Mouse (Mus musculus) bone marrow, adult 2 months (tissue): ENCODE measurements around the gene Kansl1. TPM values are rescaled to one million over a fixed set of nuclear protein-coding genes. Genes with fewer than 3 reads are reported as not detected.

Source experiments
- H3K27ac ChIP-seq: fragments of 200-500 bp; 2 replicates; pipeline ENCODE4 v1.5.1; 2012; ENCODE audit warnings: low read depth, mild to moderate bottlenecking, control low read depth, inconsistent platforms, low read length; ENCODE audit not compliant: control insufficient read depth, poor library complexity, insufficient read depth
- H3K4me1 ChIP-seq: fragments of 200-500 bp; 2 replicates; pipeline ENCODE4 v1.6.1; 2011; ENCODE audit warnings: low read length; ENCODE audit not compliant: control insufficient read depth, insufficient read depth
- H3K4me3 ChIP-seq: fragments of 200-500 bp; replicated peaks from 2 replicates; pipeline ENCODE3; 2011; ENCODE audit warnings: mild to moderate bottlenecking, low read depth, low read length, control low read depth; ENCODE audit not compliant: control insufficient read depth
- CTCF ChIP-seq: fragments of 200-500 bp; IDR thresholded peaks from 2 replicates; pipeline ENCODE4 v1.5.1; 2011; ENCODE audit warnings: low read length, control low read depth; ENCODE audit not compliant: control insufficient read depth, insufficient read depth
- POLR2A ChIP-seq: fragments of 200-500 bp; IDR thresholded peaks from 2 replicates; pipeline ENCODE4 v1.6.1; 2011; ENCODE audit warnings: low read depth, mild to moderate bottlenecking, control low read depth, low read length, borderline replicate concordance; ENCODE audit not compliant: control insufficient read depth
- WGBS: fragments of 180-500 bp; shearing (Covaris S2); methylation state at CpG from one replicate; pipeline ENCODE4 v1.1.7; 2018; 5-methylcytosine and 5-hydroxymethylcytosine counted together
- polyA plus RNA-seq: library from polyadenylated mRNA; stranded (reverse); fragments of >200 nt; gene quantifications from 2 replicates; pipeline ENCODE4 v1.2.4, GENCODE M21; 2011; ENCODE audit warnings: low replicate concordance; ENCODE audit not compliant: missing spikeins, insufficient read depth, insufficient read length

Kansl1 gene
- polyA plus RNA-seq, 1 experiment: 19.0 TPM

DNA sequence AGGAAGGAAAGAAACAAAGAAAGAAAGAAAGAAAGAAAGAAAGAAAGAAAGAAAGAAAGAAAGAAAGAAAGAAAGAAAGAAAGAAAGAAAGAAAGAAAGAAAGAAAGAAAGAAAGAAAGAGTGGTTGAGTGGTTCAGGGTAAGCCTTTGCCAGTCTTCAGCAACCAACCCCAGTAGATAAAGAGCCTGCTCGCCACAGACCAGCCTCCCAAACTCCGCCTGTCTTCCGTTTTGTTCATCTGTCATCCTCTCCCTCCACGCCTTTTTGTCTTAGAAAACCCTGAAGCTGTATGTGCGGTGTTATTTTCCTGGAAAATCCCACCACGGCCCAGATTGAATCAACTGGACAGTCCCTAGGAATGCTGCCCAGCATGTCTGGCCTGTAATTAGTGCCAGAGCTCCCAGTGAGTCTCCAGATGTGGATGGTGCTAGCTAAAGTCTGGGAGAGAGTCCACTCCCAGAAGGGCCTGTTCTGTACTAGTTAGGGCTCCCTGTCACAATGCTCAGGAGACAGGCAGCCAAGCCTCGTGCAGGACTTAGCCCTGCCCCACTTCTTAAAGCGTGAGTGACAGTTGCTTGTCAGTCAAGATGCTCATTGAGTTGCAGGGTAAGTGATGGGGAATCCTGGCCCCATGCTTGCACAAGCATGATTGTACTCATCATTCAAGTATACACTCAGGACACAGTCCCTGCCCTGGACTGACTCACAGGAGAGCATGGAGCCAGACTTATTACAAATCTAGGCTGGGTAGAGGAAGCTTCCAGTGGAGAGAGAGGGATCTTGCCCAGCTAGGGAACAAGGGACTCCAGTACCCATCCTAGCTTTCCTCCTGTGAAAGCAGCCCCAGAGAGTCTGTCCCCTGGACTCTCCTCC, 165.3 kb downstream of the Kansl1 start:
- no peak for TF ChIP-seq POLR2A
- TF ChIP-seq CTCF: no peak
- 73% methylated on average over 8 of the region's 8 CpGs for WGBS
- Histone ChIP-seq H3K27ac (no peak overlapping the region), H3K4me3 (no peak overlapping the region), H3K4me1 (peaks cover 2% of the 10 kb centered on the region)

DNA sequence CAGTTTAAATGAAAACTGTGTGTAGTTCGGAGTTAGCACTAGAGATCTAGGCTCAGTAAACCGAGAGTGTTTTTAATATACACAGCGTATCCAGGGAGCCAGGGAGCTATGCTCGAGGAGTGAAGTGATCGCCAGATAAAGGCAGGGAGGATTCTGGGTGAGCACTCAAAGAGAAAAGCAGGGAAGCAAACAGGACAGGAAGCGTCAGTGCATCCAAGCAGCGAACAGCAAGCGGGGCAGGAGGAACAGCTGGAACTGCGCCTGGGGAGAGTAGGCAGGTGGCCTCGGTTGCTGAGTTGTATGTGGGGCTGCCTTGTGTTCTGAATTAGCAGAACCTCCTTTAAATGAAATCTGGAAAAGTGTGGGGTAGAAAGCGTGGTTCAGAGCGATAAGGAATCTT, 166.0 kb downstream of the Kansl1 start:
- H3K4me3 ChIP-seq: no peak overlapping the region
- WGBS: 61% methylated on average over 12 of the region's 12 CpGs

DNA sequence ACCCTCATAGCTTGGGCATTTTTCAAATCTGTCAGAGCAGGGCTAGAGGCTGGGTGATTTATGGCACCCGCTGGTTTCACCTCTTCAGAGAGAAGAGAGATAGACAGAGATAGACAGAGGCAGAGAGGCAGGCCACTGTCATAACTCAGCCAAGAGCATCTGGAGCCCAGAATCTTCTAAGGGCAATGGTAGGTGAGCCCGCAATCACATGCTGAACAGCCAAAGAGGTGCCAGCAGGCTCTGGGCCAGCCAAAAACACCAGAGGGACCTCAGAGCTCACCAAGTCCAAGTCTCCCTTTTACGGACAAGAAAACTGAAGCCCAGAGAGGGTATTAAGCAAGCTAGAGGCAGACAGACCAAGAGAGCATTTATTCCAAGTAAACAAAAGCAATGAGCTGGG, 171.0 kb downstream of the Kansl1 start:
- no peak overlapping the region for H3K27ac ChIP-seq
- no peak for TF ChIP-seq POLR2A
- no peak for TF ChIP-seq CTCF
- 87% methylated on average over 3 of the region's 3 CpGs for whole genome bisulfite sequencing
- H3K4me3 ChIP-seq: no peak overlapping the region
- H3K4me1 ChIP-seq: peaks cover 3% of the 10 kb centered on the region

More for the DNA sequence above, 166.0 kb downstream of the Kansl1 start:
- H3K27ac ChIP-seq: no peak overlapping the region
- H3K4me1 ChIP-seq: peaks cover 2% of the 10 kb centered on the region
- TF ChIP-seq CTCF (no peak), POLR2A (no peak)

DNA sequence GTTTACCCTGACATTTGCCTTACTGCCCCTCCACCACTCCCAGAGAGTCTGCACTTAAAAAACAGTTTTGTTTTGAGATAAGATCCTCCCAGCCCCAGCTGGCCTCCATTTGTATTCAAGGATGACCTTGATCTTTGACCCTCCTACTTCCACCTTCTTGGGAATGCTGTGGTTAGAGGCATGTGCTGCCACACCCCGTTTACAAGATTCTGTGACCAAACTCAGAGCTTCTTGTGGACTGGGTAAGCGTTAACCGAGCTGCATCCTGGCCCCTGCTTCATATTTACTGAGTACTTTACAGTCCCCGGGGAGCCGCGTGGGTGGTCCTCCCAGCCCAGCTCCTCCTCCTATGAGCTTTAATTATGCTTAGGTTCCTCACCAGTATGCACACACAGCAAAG, 173.0 kb downstream of the Kansl1 start:
- WGBS: 50% methylated on average over 6 of the region's 6 CpGs
- Histone ChIP-seq H3K4me3 (no peak overlapping the region), H3K27ac (no peak overlapping the region), H3K4me1 (peaks cover 1% of the 10 kb centered on the region; the same call in 1 of the 2 replicates)
- TF ChIP-seq CTCF (no peak), POLR2A (no peak)

DNA sequence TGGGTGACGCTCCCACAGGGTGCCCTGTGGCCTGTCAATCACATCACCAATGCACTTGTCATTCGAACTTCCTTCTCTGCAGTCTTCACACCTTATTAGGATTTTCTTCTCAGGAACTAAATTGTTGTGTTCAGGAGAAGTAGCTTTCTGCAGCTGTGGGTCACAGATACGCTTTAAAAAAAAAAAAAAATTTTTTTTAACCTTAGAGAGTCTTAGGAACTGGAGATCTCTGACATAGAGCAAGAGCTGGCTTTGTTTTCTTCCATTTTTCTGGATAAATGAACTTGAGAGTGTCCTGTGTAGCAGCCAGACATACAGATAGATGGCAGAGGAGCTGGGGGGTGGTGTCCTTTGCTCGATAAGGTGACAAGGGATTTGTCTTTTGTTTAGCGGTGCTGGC, 173.5 kb downstream of the Kansl1 start:
- peaks cover 1% of the 10 kb centered on the region; the same call in 1 of the 2 replicates for H3K4me1 ChIP-seq
- H3K4me3 ChIP-seq: no peak overlapping the region
- 62% methylated on average over 5 of the region's 5 CpGs for WGBS
- no peak for TF ChIP-seq POLR2A
- no peak overlapping the region for H3K27ac ChIP-seq

DNA sequence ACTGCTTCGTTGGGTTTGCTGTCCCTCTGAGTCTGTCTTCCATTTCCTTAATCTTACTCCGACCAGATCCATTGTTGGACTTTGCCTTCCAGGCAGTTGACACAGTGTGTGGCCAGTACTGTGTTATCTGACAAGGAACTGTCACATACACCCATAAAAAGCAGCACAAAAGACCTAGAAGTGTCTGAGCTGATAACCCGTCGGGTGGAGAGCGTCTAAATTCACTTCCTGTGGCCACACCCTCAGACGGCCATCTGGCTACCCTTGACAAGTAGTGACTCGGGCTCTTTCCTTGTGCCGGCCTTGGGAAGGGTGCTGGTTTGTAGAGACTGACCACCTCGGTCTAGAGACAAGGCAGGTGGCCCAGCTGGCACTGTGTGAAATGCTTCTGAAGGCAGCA, 175.4 kb downstream of the Kansl1 start:
- H3K4me1 ChIP-seq: peaks cover 1% of the 10 kb centered on the region; the same call in 1 of the 2 replicates
- 52% methylated on average over 9 of the region's 9 CpGs for WGBS

DNA sequence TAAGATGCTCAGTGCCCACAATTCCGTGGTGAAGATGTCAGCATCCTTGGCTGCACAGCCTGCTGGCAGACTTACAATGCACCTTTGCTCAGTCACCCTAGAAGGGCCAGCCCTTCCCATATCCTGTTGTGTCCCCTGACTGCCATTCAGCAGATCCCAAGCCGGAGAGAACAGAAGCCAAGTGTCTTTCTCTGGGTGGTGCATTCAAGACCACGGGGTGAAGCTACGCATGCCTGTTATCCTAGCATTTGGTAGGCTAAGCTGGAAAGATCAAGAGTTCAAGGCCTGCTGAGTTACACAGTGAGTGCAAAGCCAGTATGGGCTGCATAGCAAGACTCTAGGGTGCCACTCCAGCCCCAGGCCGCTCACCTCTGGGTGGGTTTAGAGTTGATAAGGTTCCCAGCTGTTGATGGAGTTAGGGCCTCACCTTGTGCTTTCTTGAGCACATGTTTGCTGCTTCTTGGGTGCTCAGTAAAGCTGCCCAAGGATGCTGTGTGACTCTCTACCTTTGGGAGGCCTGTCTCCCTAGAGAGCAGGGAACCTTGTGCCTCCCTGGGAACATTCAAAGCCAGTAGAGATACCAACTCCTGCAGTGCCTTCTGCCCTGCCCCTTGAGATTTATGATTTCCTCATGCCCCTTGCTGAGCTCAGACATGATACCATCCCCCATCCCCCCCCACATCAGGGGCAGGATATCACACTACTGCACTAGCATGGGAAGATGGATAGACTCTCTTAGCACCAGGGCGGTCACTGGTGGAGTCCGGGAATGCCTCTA, 176.0 kb downstream of the Kansl1 start:
- TF ChIP-seq POLR2A (no peak), CTCF (no peak)
- Histone ChIP-seq H3K4me1 (peaks cover 1% of the 10 kb centered on the region; the same call in 1 of the 2 replicates), H3K4me3 (no peak overlapping the region), H3K27ac (peak overlapping the region; percentile 33; the same call in 1 of the 2 replicates)
- WGBS: 83% methylated on average over 7 of the region's 7 CpGs

More for the DNA sequence above, 175.4 kb downstream of the Kansl1 start:
- Histone ChIP-seq H3K4me3 (no peak overlapping the region), H3K27ac (peak overlapping the region; percentile 33)
- no peak for TF ChIP-seq CTCF
- TF ChIP-seq POLR2A: no peak
